Mouse (Mus musculus) cerebellum, adult 11 months (tissue): Measurements from ENCODE around the gene Nup107.
"Not testable (repeated sequence)": the region's sequence is repeated elsewhere in the genome, so short reads cannot be mapped to it uniquely, and the experiment has no call there.

Experiments used
- DNase-seq: peaks from one replicate; pipeline ENCODE4 v3.0.0; 2022

The Nup107 gene

DNA sequence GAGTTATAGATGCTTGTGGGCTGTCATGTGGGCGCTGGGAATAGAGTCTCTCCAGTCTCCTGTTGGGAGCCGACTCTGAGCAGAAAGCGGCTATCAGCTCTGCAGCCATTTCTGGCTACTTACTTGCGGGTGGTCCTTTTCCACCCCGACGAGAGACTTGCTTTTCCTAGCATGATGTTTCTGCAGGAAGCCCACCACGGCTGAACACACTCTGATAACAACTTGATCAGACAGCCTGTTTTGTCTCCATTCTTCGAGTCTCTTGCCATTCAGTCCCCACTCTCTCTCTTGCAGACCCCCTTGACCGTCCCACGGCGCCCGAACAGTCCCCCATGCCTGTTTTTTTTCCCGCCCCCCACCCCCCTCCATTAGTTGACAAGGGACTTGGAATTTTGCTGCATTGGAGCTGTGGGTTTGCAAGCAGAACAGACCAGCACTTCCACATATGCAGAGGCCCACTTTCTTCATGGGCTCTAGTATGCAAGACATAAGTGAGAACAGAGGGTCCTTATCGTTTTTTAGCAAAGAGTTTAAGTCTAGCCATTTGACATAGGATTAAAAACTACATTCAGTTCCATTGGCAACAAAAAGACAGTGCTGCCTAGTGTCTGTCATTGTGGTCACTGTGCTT, 59.4 kb downstream of the Nup107 start:
- DNase-seq, result no peak

DNA sequence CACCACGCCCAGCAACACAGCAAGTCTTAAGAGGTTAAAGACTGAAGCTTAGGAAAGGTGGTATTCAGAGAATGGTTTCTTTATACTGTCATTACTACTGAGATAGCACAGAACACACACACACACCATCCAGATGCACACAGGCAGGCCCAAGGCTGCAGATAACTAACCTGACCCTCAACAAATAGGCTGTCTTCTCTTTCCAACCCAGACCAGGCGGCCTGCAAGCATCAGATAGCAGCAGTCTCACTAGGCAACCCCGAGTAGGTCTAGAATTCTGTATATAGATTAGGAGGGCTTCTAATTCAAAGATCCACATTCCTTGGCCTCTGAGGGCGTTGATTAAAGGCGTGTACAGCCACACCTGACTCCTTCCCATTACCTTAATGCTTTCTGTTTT, 60.3 kb downstream of the Nup107 start:
- DNase-seq, result no peak

DNA sequence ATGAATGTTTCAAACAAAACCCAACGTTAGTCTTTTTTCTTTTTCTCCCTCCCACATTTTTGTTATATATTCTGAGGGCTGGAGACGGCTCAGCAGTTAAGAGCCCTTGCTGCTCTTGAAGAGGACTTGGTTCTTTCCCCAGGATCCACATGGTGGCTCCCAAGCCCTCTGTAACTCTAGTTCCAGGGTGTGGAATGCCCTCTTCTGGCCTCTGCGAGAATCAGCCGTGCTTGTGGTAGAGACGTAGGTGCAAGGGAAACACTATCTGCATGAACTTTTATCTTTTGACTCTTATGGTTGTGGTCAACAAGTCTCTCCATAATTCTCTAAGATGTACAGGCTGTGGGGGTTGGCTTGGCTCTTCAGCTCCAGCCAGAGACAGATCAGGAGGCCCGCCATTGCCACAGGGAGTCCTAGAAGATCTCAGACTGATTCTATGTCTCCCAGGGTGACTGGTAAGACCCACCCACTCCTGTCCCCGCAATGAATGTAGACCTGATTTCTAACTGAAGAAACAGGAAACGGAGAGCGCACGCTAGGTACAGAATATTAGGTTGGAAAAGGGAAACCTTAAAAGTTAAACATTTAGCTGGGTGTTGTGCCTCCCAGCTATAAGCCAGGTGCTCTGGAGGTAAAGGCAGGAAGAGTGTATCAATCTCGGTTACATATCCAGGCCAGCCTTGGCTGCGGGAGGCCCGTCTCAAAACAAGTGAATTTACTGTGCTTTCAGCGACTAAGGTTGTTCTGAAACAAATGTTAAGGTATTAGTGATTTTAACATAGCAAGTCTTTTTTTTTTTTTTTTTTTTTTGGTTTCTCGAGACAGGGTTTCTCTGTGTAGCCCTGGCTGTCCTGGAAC, 61.0 kb downstream of the Nup107 start:
- no peak for DNase-seq

DNA sequence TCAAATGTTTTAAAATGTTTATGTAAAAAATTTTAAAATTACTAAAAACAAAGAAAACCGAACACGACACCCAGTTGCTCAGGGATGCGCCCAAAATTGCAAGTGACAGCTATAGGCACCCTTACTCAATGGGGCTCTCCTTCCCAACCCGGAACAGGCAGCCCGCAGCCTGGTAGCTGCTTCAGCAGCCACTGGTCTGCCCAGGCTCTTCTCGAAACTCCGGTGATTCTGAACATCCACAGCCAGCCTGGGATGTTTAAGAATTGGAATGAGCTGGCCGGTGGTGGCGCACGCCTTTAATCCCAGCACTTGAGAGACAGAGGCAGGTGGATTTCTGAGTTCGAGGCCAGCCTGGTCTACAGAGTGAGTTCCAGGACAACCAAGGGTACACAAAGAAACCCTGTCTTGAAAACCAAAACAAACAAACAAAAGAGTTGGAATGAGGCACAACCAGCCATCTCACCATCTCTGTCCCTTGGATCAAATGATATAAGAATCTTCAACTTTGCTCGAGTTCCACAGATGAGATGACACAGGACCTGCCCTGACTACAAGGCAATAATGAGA, 61.8 kb downstream of the Nup107 start:
- no peak for DNase-seq

DNA sequence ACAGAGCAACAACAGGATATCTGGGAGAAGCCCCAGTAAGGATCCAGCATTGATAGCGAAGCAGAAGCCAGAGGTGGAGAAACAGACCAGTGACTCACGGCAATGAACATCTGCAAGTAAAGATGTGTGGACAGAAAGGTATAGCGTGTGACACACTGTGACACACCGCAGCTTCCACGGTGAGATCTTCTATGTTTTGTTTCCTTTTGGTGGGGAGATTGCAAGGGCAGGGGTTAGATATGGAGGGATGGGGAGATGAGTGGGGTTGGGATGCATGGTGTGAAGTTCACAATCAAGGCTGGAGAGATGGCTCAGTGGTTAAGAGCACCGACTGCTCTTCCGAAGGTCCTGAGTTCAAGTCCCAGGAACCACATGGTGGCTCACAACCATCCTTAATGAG, 62.4 kb downstream of the Nup107 start:
- no peak for DNase-seq

DNA sequence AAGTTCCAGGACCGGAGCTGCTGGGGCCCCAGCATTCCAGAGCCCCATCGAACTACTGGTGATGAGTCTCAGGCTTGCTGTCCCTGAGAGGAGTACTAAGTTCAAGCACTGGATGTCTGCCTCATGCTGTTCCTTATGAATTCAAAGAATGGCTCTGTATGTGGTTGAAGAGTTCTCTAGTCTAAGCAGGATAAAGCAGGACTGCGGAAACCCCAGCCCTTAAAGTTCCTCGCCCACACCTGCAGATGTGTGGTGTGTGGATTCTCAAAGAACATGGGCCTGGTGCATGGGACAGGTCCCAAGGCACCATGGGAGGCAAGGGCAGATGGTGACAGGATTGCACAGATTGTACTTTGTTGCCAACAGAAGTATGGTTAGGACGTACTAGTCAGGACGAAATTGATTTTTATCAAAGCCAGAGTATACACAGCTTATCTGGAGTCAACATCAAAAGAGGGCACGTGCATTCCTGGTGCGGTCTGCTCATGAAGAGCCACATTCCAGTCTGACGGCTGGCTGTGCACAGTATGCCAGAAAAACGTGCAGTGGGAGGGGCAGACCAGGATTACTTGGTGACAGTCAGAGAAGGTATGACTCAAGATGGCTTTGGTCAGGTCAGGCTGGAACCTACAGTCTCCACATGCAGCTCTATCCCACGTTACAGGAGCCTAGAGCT, 63.2 kb downstream of the Nup107 start:
- no peak for DNase-seq

DNA sequence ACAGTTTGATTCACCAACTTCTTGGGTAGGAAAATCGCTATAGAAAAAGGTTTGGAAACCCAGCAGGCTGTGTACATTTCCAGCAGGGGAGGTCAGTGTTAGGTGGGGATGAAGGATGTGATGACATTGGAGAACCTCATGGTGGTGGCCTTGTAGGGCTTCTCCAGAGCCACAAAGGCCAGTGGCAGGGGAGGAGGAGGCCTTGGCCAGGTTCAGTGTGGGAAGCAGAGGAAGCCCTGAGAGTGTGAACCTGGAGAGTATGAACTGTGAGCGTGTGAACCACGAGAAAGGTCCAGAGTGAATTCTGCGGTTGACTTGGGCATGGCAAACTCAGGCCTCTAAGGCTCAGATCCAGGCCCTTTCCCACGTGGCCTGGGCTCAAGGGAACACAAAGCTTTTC, 63.9 kb downstream of the Nup107 start:
- no peak for DNase-seq

DNA sequence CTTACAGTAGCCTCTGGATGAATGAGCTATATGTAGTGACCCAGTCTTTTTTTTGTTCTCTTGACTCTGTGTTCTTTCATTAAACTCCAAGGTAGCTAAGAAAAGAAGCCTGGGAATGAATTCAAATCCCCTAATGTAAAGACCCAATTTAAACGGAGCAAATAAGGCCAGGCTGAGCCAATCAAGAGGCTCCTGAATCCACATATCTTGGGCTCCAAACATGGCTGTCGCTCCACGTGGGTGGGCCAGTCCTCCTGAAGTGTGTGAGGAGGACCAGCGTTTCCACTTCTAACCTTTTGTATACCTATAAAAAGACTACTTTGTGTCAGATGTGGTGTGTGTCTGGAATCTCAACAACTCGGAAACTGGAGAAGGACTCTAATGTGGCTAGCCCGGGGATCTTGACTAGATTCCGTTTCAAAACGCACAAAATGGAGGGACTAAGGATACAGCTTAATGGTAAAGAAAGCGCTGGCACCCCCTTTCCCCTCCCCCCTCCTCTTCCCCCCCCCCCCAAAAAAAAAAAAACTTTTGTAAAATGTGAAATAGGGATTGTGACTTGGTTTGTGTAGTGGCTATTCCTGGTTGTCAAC, 64.9 kb downstream of the Nup107 start:
- no peak for DNase-seq

DNA sequence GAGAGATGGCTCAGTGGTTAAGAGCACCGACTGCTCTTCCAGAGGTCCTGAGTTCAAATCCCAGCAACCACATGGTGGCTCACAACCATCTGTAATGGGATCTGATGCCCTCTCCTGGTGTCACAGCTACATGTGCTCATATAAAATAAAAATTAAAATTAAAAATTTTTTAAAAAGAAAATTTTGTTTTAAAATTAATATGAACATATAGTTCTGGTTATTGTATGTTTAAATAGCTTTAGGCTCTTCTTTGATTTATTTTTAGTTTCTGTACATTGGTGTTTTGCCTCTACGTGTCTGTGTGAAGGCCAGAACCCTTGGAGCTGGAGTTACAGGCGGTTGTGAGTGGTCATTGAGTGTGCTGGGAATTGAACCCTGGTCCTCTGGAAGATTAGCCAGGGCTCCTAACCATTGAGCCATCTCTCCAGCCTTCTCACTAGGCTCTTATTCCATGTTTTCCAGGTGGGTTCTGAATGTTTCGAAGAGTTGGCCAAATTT, 65.6 kb downstream of the Nup107 start:
- DNase-seq, result no peak

DNA sequence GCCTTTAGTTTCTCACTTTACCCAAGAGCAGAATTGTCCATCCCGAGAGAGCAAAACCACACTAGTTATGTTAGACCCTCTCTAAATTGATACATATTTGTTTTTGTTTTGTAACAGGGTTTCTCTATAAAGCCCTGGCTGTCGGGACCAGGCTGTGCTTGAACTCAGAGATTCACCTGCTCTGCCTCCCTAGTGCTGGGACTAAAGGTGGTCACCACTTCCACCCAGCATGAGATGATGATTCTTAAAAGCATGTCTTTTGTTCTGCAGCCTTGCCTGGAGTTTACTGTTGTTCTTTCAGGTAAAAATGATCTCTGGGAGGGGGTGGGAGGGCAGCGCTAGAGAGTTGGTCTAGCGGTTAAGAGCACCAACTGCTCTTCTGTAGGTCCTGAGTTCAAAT, 66.2 kb downstream of the Nup107 start:
- no peak for DNase-seq

DNA sequence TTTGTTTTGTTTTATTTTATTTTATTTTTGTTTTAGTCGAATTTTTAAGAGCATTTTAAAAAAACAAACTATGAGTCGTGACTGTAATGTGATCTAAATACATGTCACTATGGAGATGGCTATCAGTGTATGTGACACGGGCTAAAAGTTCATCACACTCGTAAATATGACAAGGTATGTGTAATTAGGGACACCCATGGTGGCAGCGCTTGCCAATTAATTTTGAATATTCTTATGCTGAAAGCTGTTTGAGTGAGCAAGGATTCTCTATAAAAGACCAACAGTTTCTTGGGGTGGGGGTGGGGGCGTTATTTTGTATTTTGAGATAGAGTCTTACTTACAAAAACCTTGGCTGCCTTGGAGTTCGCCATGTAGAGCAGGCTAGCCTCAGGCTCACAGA, 66.8 kb downstream of the Nup107 start:
- DNase-seq, result no peak

DNA sequence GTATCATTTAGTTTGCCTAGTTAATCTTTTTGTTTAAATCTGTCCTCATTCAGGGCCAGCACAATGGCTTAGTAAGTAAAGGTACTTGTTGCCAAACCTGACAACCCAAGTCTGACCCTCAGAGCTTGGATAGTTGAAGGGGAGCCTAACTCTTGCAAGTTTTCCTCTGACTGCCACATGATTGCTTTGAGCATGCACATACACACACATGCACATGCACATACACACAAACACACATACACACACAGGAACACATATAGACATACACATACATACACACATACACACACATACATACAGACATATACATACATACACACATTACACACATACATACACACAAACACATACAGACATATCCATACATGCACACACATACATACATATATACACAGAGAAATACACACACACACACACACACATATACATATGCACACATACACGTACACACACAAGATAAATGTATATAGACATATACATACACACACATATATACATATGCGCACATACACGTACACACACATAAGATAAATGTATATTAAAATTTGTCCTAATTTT, 67.6 kb downstream of the Nup107 start:
- no peak for DNase-seq

DNA sequence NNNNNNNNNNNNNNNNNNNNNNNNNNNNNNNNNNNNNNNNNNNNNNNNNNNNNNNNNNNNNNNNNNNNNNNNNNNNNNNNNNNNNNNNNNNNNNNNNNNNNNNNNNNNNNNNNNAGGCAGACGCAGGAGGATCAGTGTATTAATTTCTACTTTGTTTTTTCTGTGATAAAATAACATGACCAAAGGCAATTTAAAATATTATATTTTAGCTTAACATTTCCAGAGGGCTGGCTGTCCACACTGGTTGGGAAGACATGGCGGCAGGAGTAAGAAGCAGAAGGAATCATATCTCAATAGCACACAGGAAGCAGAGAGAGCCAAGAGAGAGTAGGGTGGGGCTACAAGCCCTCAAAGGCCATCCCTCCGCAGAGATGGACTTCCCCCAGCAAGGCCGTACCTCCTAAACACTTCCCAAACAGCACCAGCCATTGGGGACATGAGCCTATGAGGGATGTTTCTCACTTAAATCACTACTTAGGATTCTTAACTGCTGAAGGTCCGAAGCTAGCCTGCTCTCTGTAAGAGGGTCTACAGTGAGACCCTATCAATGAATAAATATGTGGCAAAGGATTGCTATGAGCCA, 68.3 kb downstream of the Nup107 start:
- DNase-seq, result no peak

DNA sequence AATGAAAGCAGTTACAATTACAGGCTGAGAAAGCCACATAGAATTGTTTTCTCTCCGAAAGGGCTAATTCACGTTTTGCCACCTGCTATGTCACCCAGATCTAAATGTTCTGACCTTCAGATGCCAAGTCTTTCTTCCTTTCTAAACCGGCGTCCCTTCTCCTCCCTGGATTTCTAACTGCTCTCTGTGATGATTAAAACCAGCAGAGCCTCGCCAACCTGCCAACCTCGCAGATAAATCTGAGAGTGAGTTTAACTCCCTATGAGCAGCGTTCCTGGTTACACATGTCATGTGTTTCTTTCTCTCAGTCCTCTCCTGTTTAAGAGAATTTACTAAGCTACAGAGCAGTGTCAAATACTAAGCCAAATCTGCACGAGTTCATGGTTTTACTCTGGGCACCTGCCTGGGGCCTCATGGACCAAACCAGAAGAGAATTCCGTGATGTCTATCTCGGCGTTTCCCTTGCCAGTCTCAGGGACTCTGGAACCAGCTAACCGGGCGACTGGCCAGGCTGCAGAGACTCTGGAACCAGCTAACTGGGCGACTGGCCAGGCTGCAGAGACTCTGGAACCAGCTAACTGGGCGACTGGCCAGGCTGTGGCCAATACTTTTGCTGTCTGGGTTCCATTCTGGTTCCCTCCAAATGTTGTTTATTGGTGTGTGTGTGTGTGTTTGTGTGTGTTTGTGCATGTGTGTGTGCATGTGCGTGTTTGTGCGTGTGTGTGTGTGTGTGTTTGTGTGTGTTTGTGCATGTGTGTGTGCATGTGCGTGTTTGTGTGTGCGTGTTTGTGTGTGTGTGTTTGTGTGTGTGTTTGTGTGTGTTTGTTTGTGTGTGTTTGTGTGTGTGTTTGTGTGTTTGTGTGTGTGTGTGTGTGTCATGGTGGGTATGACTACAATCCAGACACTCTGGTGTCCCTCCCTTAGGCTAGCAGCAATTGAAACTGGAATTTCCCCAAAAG, 74.1 kb downstream of the Nup107 start:
- no peak for DNase-seq

DNA sequence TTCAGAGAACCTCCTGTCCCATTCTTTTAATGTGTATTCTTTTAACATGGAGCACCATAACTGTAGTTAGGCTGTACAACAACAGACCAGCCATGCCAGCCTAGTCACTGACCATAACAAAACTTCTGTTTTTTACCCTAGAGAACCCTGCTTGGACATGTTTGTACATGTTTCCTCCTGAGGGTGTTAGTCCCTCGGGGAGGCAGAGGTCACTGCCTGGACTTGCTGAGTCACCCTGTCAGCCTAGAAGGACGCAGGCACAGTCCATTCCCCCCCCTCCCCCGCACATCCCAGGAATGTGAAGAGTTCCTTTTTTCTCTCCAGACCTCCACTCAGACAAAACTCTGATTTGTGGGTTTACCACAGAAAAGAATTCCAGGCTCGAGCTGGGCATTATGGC, 74.9 kb downstream of the Nup107 start:
- no peak for DNase-seq

DNA sequence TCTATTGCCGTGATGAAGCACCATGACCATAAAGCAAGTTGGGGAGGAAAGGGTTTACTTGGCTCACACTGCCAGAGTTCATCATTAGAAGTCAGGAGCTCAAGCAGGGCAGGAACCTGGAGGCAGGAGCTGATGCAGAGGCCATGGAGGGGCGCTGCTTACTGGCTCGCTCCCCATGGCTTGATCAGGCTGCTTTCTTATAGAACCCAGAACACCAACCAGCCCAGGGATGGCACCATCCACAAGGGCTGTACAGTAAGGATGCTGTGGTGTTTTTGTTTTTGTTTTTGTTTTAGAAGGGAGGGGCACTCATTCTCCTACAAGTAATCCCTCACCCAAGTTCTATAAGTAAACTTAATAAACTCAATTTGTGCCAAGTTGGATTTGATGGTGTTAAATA, 75.8 kb downstream of the Nup107 start:
- no peak for DNase-seq

DNA sequence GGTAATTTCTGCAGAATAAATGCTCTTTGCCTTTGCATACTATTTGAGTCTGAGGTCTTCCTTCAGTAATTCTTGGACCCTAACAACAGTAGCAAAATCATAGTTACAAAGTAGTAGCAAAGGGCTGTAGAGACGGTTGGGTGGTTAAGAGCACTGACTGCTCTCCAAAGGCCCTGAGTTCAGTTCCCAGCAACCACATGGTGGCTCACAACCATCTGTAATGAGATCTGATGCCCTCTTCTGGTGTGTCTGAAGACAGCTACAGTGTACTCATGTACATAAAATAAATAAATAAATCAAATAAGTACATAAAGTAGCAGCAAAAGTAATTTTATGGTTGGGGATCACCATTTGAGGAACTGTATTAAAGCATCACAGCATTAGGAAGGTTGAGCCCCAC, 76.9 kb downstream of the Nup107 start:
- DNase-seq, result not testable (repeated sequence)

DNA sequence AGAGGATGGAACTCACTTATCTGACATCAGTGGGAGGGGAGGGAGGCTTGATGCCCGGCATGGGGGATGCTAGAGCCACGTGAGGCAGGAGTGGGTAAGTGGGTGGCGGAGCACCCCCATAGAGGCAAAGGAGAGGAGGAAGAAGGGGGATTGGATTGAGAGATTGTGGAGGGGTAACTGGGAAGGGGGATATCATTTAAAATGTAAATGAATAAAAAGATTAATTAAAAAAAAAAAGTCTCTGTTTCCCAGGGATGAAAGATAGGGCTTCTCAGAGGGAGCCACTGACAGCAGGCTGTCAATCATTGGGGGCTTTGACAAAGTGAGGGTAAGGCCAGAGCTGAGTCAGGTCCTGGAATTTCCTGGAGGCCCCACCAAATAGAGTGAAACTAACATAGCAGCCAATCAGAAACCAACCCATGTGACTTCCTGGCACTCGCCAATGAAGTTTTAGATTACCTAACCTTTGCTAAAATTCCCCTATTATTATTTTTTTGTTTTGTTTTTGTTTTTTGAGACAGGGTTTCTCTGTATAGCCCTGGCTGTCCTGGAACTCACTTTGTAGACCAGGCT, 77.5 kb downstream of the Nup107 start:
- no peak for DNase-seq

DNA sequence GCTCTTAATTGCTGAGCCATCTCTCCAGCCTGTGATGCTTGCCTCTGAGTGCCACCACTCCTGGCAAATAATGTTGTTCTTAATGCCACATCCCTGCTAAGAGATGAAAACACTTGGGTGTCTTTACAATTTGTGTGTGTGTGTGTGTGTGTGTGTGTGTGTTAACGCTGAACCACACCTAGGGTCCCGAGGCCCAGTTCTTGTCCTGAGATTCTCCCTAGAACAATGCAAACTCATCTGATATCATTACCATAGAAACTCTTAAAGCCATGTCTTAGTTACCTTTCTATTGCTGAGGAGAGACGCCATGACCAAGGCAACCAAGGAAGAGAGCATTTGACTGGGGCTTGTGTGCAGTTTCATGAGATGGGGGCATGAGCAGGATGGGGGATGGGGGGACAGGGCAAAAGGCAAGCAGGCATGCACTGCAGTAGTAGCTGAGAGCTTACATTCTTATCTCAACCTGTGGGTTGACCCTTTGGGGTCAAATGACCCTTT, 78.4 kb downstream of the Nup107 start:
- no peak for DNase-seq

DNA sequence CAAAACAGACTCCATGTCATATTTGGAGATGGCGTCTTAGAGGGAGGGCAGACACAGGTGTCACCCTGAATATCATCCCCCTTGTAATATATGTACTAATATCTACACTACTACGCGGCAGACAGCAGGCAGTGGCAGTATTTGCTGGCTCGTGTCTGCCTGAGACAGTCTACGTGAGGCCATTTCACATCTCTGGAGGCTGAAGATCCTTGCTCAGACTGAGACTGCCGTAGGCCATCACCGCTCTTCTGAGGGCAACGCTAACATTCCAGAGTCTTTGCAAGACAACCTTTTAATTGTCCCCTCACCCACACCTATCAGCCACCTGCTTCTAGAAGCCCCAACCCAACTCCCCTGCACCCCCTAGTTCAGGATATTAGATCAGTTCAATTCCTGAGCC, 79.0 kb downstream of the Nup107 start:
- no peak for DNase-seq

DNA sequence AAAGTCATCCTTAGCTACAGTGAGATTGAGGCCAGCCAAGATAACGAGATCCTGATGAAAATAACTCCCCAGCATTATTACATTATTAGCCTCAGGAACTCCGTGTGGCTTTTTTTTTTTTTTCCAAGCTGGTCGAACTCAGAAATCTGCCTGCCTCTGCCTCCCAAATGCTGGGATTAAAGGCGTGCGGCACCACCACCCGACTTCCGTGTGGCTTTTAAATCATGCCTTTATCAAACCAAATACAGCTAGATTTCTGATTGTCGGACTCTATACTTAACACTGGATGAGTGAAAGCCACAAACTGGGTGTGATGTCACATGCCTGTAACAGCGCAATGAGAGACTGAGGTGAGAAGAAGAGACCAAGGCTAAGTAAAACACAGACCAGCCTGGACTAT, 79.6 kb downstream of the Nup107 start:
- no peak for DNase-seq
